Mouse (Mus musculus): ENCODE results near the gene Ppp3ca.

The Ppp3ca gene

DNA sequence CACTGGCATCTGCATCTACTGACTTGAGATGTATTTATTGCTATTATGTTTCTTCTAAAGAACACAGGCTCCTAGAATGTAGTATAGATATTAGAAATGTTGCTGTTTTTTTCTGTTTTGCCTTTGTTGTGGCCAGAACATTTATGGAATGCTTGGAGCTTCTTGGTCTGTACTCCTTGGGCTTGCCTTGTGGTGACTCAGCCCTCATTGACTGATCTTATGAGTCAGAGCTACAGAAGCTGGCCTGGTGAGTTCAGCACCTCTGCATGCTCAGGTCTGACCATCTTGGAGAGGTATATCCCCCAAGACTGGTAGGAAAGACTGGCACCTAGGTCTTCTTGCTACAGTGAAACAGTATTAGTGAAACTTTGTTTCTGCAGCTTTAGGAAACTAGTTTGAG is 52.6 kb downstream of the Ppp3ca start:
- DNase-seq (ENCODE audit: low read depth in 2 of 2, low spot score in 2 of 2) = no peak

GRCm38 (mm10) chr3:136725311-136726156 is 55.6 kb downstream of the Ppp3ca start:
- no peak for DNase-seq (ENCODE audit: low read depth in 2 of 2, low spot score in 2 of 2)

- no peak for DNase-seq (ENCODE audit: low read depth in 2 of 2, low spot score in 2 of 2)
These were observed 58.0 kb downstream of the Ppp3ca start for GRCm38 (mm10) chr3:136727877-136728276.

GRCm38 (mm10) chr3:136729978-136730377 is 60.1 kb downstream of the Ppp3ca start:
- DNase-seq (ENCODE audit: low read depth in 2 of 2, low spot score in 2 of 2) = no peak

- DNase-seq (ENCODE audit: low read depth in 2 of 2, low spot score in 2 of 2) = no peak
These were observed 61.7 kb downstream of the Ppp3ca start for GRCm38 (mm10) chr3:136731579-136731978.

DNA sequence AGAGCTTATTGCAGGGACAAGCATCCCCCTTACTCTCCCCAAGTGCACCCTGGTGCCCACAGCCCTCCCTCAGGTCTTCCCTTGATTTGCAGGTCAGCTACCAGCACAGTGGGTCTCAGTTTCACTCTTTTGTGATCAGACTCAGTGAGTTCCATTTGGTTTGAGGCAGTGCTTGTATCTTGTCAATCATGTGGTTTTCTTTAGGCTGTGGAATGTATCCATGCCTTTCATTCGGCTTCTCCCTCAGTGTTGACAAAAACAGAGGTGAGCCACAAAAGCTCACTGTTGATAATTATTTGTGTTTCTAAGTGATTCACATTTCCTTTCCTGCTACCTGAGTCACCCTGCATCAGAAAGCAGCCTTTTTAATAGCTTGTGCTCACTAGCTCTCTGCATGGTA is 66.1 kb downstream of the Ppp3ca start:
- no peak for DNase-seq (ENCODE audit: low read depth in 2 of 2, low spot score in 2 of 2)

DNA sequence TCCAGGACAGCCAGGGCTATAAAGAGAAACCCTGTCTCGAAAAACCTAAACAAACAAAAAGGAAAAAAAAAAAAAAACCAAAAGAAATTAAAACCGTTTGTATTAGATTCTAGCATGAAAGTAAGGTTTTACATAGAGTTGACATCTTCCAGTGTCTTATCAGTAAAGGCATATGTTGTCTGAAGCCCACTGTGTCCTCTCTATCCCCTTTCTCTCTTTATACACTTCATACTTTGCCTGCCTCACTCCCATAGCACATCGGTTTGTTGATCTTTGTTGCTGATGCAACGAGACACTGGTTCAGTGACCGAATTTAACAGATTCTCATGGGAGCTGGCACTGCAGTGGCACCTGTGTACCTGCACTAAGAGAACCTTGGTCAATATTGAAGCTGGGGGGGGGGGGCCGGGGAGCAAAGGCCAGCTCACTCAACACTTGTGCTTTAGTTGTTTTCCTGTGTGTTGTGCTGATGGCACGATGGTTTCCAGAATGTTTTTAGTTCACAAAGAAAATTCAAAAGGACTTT is 66.9 kb downstream of the Ppp3ca start:
- DNase-seq (ENCODE audit: low read depth in 2 of 2, low spot score in 2 of 2) = no peak

DNA sequence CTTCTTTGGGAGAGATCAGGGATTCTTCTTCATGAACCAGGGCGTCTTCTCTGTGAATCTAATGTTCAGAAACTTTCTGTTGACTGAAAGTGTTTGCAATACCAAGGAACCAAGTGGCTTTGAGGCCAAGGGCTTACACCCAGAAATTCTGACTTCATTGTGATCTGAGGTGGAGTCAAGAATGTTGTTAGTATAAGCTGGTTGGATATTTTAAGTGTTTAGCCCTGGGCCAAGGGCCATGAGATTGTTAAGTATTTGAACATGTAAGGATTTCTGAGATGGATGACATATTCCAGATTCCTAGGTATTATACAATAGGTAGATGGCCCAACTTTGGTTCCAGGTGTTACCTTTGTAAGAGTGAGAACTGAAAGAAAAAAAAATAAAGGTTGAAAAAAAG is 68.5 kb downstream of the Ppp3ca start:
- DNase-seq (ENCODE audit: low read depth in 2 of 2, low spot score in 2 of 2) = no peak

DNA sequence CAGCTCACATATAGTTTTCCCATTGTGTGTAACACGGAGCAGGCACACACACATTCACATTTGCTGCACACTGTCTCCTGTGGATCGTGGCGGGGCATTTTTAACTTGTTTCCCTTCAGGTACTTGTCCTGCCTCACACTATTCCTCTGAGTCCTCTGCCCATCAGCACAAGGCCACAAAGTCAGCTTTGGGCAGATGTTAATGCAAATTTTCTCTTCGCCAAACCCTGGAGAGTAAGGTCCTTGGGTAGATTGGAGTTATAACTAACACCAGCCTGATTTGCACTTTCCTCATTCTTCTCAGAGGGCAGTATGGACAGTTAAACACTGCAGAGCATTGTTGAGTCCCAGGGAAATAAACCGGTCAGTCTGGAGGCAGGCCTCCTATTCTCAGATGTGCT is 69.0 kb downstream of the Ppp3ca start:
- DNase-seq (ENCODE audit: low read depth in 2 of 2, low spot score in 2 of 2) = no peak

GRCm38 (mm10) chr3:136741659-136742058 is 71.7 kb downstream of the Ppp3ca start:
- no peak for DNase-seq (ENCODE audit: low read depth in 2 of 2, low spot score in 2 of 2)

- peak in 1 of 2 experiments; percentile 23 for DNase-seq (ENCODE audit: low read depth in 2 of 2, low spot score in 2 of 2)
These were observed 72.5 kb downstream of the Ppp3ca start for GRCm38 (mm10) chr3:136742258-136743057.

GRCm38 (mm10) chr3:136744295-136744897 is 74.5 kb downstream of the Ppp3ca start:
- DNase-seq (ENCODE audit: low read depth in 2 of 2, low spot score in 2 of 2) = no peak

DNA sequence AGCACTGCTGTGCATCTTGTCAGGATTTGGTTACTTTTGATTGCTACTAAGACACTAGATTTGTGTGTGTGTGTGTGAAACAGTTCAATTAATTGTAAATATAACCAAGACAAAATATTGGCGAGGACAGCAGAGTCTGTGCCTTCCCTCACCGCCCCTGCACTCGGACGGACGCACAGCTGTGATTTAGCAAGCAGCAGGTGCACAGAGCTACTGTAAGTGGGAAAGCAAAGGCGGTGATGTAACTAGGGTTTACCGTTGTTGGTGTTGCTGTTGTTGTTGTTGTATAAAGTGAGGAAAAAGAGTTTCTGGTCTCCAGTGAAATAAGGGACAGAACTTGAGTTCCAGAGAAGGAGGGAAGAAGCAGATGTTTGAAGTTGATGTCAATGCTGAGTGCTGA is 75.5 kb downstream of the Ppp3ca start:
- no peak for DNase-seq (ENCODE audit: low read depth in 2 of 2, low spot score in 2 of 2)

GRCm38 (mm10) chr3:136748761-136749476 is 79.0 kb downstream of the Ppp3ca start:
- DNase-seq (ENCODE audit: low read depth in 2 of 2, low spot score in 2 of 2) = no peak

- no peak for DNase-seq (ENCODE audit: low read depth in 2 of 2, low spot score in 2 of 2)
These were observed 79.5 kb downstream of the Ppp3ca start for GRCm38 (mm10) chr3:136749477-136749797.

GRCm38 (mm10) chr3:136749951-136750350 is 80.0 kb downstream of the Ppp3ca start:
- no peak for DNase-seq (ENCODE audit: low read depth in 2 of 2, low spot score in 2 of 2)

- no peak for DNase-seq (ENCODE audit: low read depth in 2 of 2, low spot score in 2 of 2)
These were observed 82.3 kb downstream of the Ppp3ca start for GRCm38 (mm10) chr3:136752126-136752716.

DNA sequence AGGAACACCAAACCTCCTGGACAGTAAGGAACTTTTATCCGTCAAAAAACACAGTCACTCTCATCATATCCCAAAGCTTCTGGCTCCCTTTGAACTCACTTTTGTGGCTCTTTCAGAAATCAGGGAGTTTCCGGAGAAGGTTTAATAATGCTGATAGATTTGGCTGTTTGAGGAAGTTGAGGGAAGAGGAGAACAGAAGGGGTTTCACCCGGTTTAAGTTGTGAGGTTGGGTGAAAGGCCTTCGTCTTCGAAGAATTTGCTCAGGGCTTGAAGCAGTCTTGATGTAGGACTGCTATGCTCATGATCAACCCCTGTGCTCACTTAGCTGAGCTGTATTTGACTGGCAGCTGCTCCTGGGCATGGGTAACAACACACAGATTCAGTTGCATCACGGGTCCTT is 86.2 kb downstream of the Ppp3ca start:
- no peak for DNase-seq (ENCODE audit: low read depth in 2 of 2, low spot score in 2 of 2)

- no peak for DNase-seq (ENCODE audit: low read depth in 2 of 2, low spot score in 2 of 2)
These were observed 89.5 kb downstream of the Ppp3ca start for GRCm38 (mm10) chr3:136759446-136759845.

DNA sequence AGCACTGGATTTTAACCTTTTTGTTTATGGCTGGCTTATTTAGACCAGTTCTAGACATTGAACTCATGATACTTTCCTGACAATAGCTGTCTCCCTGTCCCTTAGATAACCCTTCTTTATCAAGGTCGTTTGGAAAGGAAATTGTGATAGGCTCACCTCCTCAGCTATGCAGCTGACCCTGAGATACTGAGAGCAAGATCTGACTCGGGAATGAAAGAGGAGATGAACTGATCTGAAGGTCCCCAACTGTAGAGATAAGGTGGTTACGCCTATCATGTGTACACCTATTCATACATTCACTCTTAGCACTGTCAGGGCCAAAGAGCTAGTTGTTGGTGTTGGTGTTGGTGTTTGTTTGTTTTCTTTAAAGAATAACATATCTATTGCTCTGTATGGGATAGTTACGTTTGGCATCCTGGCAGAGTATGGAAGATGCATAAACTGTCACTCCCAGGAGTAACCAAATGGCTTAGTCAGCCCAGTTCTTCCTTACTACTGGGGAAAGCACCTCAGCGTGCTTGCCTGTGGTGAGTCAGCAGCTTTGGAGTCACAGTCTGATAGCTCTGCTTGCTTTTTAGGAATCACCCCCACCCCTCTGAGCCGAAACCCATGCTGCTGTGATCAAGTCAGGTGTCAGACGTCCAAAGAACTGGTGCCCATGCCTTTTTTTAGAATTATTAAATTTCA is 91.5 kb downstream of the Ppp3ca start:
- no peak for DNase-seq (ENCODE audit: low read depth in 2 of 2, low spot score in 2 of 2)

All from CD8-positive naive resting alpha-beta T cell, adult 2 months (primary cell).